Mouse (Mus musculus) ES-E14 (cell line): Measurements from ENCODE around the gene Grhl1.

Experiments used
- HCFC1 ChIP-seq: IDR thresholded peaks from 2 replicates; pipeline ENCODE4 v1.6.1; 2012; ENCODE audit warnings: low read length, inconsistent platforms, borderline replicate concordance; ENCODE audit not compliant: insufficient read depth
- ZC3H11A ChIP-seq: IDR thresholded peaks from 2 replicates; pipeline ENCODE4 v1.6.1; 2012; ENCODE audit warnings: low read depth, mild to moderate bottlenecking, inconsistent platforms, low read length, borderline replicate concordance
- ZNF384 ChIP-seq: IDR thresholded peaks from 2 replicates; pipeline ENCODE4 v1.6.1; 2012; ENCODE audit warnings: low read depth, low read length, inconsistent platforms

- TF ChIP-seq HCFC1 (no peak), ZC3H11A (no peak), ZNF384 (no peak)
These were observed 24.4 kb upstream of the Grhl1 start for GRCm38 (mm10) chr12:24547686-24548085.
